10 mouse cellular contexts compared by ENCODE assay signal in genomic region chr19:4298322-4299121, GRCm38 (mm10). TPM values are rescaled to one million over a fixed set of nuclear protein-coding genes. Genes with fewer than 3 reads are reported as not detected.
DNase-seq lines count a peak whose midpoint lies in the region; ATAC-seq lines count a peak whose summit lies in the region.
"Had no signal": no experiment of that assay in that cellular context is flagged by ENCODE, and none has a peak within 500 bp of the region (broad histone marks: within the 10 kb centered on the region; RNA-seq: fewer than 3 reads in every experiment).

No protein-coding gene starts in this region.

- no peak overlapping the region for H3K27ac ChIP-seq in intestine, embryonic 16.5 days (ENCODE audit: low read length)
- no peak overlapping the region for H3K27ac ChIP-seq in intestine, embryonic 15.5 days
- H3K27ac ChIP-seq in liver, embryonic 15.5 days (replicated peaks): 0 out of 2 replicates have a peak overlapping the region, but pooled peaks have one; percentile 6
- no peak overlapping the region for H3K27ac ChIP-seq in embryonic facial prominence, embryonic 10.5 days (replicated peaks)

- H3K9me3 ChIP-seq in intestine, embryonic 16.5 days (ENCODE audit: control insufficient read depth, low read length): no peaks in the 10 kb centered on the region
- H3K9me3 ChIP-seq in intestine, embryonic 15.5 days: no peaks in the 10 kb centered on the region
- H3K9me3 ChIP-seq in liver, embryonic 15.5 days (replicated peaks): no peaks in the 10 kb centered on the region
- no peaks in the 10 kb centered on the region for H3K9me3 ChIP-seq in embryonic facial prominence, embryonic 10.5 days

- 88% methylated on average over 17 of the region's 17 CpGs for WGBS in intestine, embryonic 16.5 days
- WGBS in intestine, embryonic 15.5 days: 84% methylated on average over 17 of the region's 17 CpGs
- WGBS in liver, embryonic 15.5 days (ENCODE audit: insufficient replicate concordance): 63% methylated on average over 17 of the region's 17 CpGs
- 90% methylated on average over 17 of the region's 17 CpGs for WGBS in embryonic facial prominence, embryonic 10.5 days

- H3K4me2 ChIP-seq in intestine, embryonic 16.5 days (ENCODE audit: low read depth, low read length): no peak overlapping the region
- no peak overlapping the region for H3K4me2 ChIP-seq in intestine, embryonic 15.5 days (replicated peaks)
- 0 out of 2 replicates have a peak overlapping the region, but pooled peaks have one; percentile 3 for H3K4me2 ChIP-seq in liver, embryonic 15.5 days

- no peak overlapping the region for H3K4me3 ChIP-seq in intestine, embryonic 16.5 days (ENCODE audit: low read length)
- no peak overlapping the region for H3K4me3 ChIP-seq in intestine, embryonic 15.5 days (replicated peaks)
- no peak overlapping the region for H3K4me3 ChIP-seq in liver, embryonic 15.5 days (replicated peaks)
- H3K4me3 ChIP-seq in embryonic facial prominence, embryonic 10.5 days: no peak overlapping the region

- peaks cover 54% of the 10 kb centered on the region for H3K4me1 ChIP-seq in intestine, embryonic 16.5 days (ENCODE audit: control insufficient read depth, insufficient read depth, low read length)
- peaks cover 69% of the 10 kb centered on the region for H3K4me1 ChIP-seq in intestine, embryonic 15.5 days (replicated peaks)
- peaks cover 98% of the 10 kb centered on the region for H3K4me1 ChIP-seq in liver, embryonic 15.5 days (replicated peaks)
- peaks cover 55% of the 10 kb centered on the region for H3K4me1 ChIP-seq in embryonic facial prominence, embryonic 10.5 days

- ATAC-seq in intestine, embryonic 16.5 days: no peak
- ATAC-seq in intestine, embryonic 15.5 days: no peak
- ATAC-seq in liver, embryonic 15.5 days (ENCODE audit: insufficient read depth): no peak

- no peaks in the 10 kb centered on the region for H3K27me3 ChIP-seq in intestine, embryonic 16.5 days (replicated peaks; ENCODE audit: control insufficient read depth, insufficient read depth, low read length)
- no peaks in the 10 kb centered on the region for H3K27me3 ChIP-seq in intestine, embryonic 15.5 days (replicated peaks)
- no peaks in the 10 kb centered on the region for H3K27me3 ChIP-seq in liver, embryonic 15.5 days
- H3K27me3 ChIP-seq in embryonic facial prominence, embryonic 10.5 days (replicated peaks; ENCODE audit: low read depth, poor library complexity, severe bottlenecking): no peaks in the 10 kb centered on the region

- no peaks in the 10 kb centered on the region for H3K36me3 ChIP-seq in intestine, embryonic 16.5 days (ENCODE audit: control insufficient read depth, insufficient read depth, low read length)
- H3K36me3 ChIP-seq in intestine, embryonic 15.5 days: peaks cover 7% of the 10 kb centered on the region; the same call in 1 of the 2 replicates
- H3K36me3 ChIP-seq in liver, embryonic 15.5 days (replicated peaks): peaks cover 10% of the 10 kb centered on the region
- H3K36me3 ChIP-seq in embryonic facial prominence, embryonic 10.5 days (replicated peaks): peaks cover 44% of the 10 kb centered on the region

- DNase-seq in urinary bladder, adult 2 months (ENCODE audit: low spot score): peak; percentile 33
- no peak for DNase-seq in urinary bladder, postnatal 36 days (ENCODE audit: low spot score in 2 of 2)
- DNase-seq in adrenal gland, postnatal 36 days: no peak
- DNase-seq in embryonic facial prominence, embryonic 10.5 days (ENCODE audit: low spot score): no peak
- DNase-seq: adrenal gland, postnatal 10 days; heart, postnatal 10 days; lung, postnatal 10 days had no signal

- 0 out of 2 replicates have a peak overlapping the region, but pooled peaks have one; percentile 31 for H3K9ac ChIP-seq in intestine, embryonic 16.5 days (ENCODE audit: low read depth, low read length)
- no peak overlapping the region for H3K9ac ChIP-seq in intestine, embryonic 15.5 days
- H3K9ac ChIP-seq in liver, embryonic 15.5 days: no peak overlapping the region; the same call in 1 of the 2 replicates

RNA-seq across cellular contexts. Expression of gene Grk2, which starts 7.5 kb away (rescaled TPM):
- 15.3 and 15.4 TPM in 2 replicates for polyA plus RNA-seq in intestine, embryonic 16.5 days (2015; fragmentation: Nextera tagmentation; extraction: Ambion mirVana)
- 18.2 and 18.3 TPM in 2 replicates for polyA plus RNA-seq in intestine, embryonic 15.5 days (2015; fragmentation: Nextera tagmentation; extraction: Ambion mirVana)
- 69.4 and 74.6 TPM in 2 replicates for polyA plus RNA-seq in urinary bladder, adult 2 months (2012; rRNA removed)
- 12.4 and 13.2 TPM in 2 replicates for polyA plus RNA-seq in liver, embryonic 15.5 days (2015; fragmentation: Nextera tagmentation; extraction: Ambion mirVana)
- total RNA-seq in adrenal gland, postnatal 36 days (2021): 10 to 100 TPM; 48.1 to 53.1 TPM
- polyA plus RNA-seq in embryonic facial prominence, embryonic 10.5 days (2016; fragmentation: Nextera tagmentation; extraction: Ambion mirVana): 12.5 and 14.8 TPM in 2 replicates

RNA-seq across cellular contexts. Expression of gene Ankrd13d, which starts 15.6 kb away (rescaled TPM):
- 4.1 and 4.6 TPM in 2 replicates for polyA plus RNA-seq in intestine, embryonic 16.5 days (2015; fragmentation: Nextera tagmentation; extraction: Ambion mirVana)
- 5.3 and 5.7 TPM in 2 replicates for polyA plus RNA-seq in intestine, embryonic 15.5 days (2015; fragmentation: Nextera tagmentation; extraction: Ambion mirVana)
- polyA plus RNA-seq in urinary bladder, adult 2 months (2012; rRNA removed): 13.6 and 18.6 TPM in 2 replicates
- 0.90 and 1.5 TPM in 2 replicates for polyA plus RNA-seq in liver, embryonic 15.5 days (2015; fragmentation: Nextera tagmentation; extraction: Ambion mirVana)
- total RNA-seq in adrenal gland, postnatal 36 days (2021): 1 to 10 TPM; 2.4 to 2.8 TPM
- polyA plus RNA-seq in embryonic facial prominence, embryonic 10.5 days (2016; fragmentation: Nextera tagmentation; extraction: Ambion mirVana): 6.3 and 7.6 TPM in 2 replicates

RNA-seq across cellular contexts. Expression of gene Ssh3, which starts 29.5 kb away (rescaled TPM):
- 31.8 and 33.6 TPM in 2 replicates for polyA plus RNA-seq in intestine, embryonic 16.5 days (2015; fragmentation: Nextera tagmentation; extraction: Ambion mirVana)
- polyA plus RNA-seq in intestine, embryonic 15.5 days (2015; fragmentation: Nextera tagmentation; extraction: Ambion mirVana): 22.2 and 24.8 TPM in 2 replicates
- 83.3 and 90.8 TPM in 2 replicates for polyA plus RNA-seq in urinary bladder, adult 2 months (2012; rRNA removed)
- 2.0 and 2.3 TPM in 2 replicates for polyA plus RNA-seq in liver, embryonic 15.5 days (2015; fragmentation: Nextera tagmentation; extraction: Ambion mirVana)
- total RNA-seq in adrenal gland, postnatal 36 days (2021): 10 to 100 TPM; 28.1 to 30.1 TPM
- 4.2 and 4.5 TPM in 2 replicates for polyA plus RNA-seq in embryonic facial prominence, embryonic 10.5 days (2016; fragmentation: Nextera tagmentation; extraction: Ambion mirVana)
